Mouse (Mus musculus) embryonic facial prominence, embryonic 15.5 days (tissue): ENCODE results near the gene Usp47. TPM values are rescaled to one million over a fixed set of nuclear protein-coding genes. Genes with fewer than 3 reads are reported as not detected.
A peak's percentile ranks its signal among the peaks of the same experiment; 100 is the strongest.

ENCODE experiments used
- ATAC-seq: fragments of 200-750 bp; cut with Nextera tagmentation; 2 replicates; pipeline ENCODE4 v1.8.0; 2017; ENCODE audit warnings: low read depth, moderate TSS enrichment; ENCODE audit not compliant: insufficient number of reproducible peaks, low FRiP score, low TSS enrichment
- H3K27ac ChIP-seq: fragments of 300-500 bp; sonication (generic); replicated peaks from 2 replicates; pipeline ENCODE4 v1.5.1; 2015; ENCODE audit warnings: mild to moderate bottlenecking, inconsistent platforms
- H3K27me3 ChIP-seq: fragments of 300-500 bp; sonication (generic); 2 replicates; pipeline ENCODE4 v1.6.1; 2015; ENCODE audit warnings: inconsistent platforms
- H3K36me3 ChIP-seq: fragments of 300-500 bp; sonication (generic); 2 replicates; pipeline ENCODE4 v1.6.1; 2015; ENCODE audit warnings: mild to moderate bottlenecking, inconsistent platforms
- H3K4me1 ChIP-seq: fragments of 300-500 bp; sonication (generic); 2 replicates; pipeline ENCODE4 v1.6.1; 2015; ENCODE audit warnings: inconsistent platforms
- H3K4me2 ChIP-seq: fragments of 300-500 bp; sonication (generic); replicated peaks from 2 replicates; pipeline ENCODE4 v1.6.1; 2015; ENCODE audit warnings: mild to moderate bottlenecking, inconsistent platforms
- H3K4me3 ChIP-seq: fragments of 300-500 bp; sonication (generic); replicated peaks from 2 replicates; pipeline ENCODE4 v1.5.1; 2015; ENCODE audit warnings: mild to moderate bottlenecking, inconsistent platforms
- H3K9ac ChIP-seq: fragments of 300-500 bp; sonication (generic); 2 replicates; pipeline ENCODE4 v1.6.1; 2015; ENCODE audit warnings: inconsistent platforms
- H3K9me3 ChIP-seq: fragments of 300-500 bp; sonication (generic); replicated peaks from 2 replicates; pipeline ENCODE4 v1.6.1; 2016; ENCODE audit warnings: inconsistent platforms
- WGBS: fragments of 180-500 bp; shearing (Covaris S2); methylation state at CpG from one replicate; pipeline ENCODE4 v1.1.7; 2015; 5-methylcytosine and 5-hydroxymethylcytosine counted together
- polyA plus RNA-seq: library from polyadenylated mRNA; unstranded; fragments of >200 nt; fragmentation: Nextera tagmentation; extraction: Ambion mirVana; gene quantifications from 2 replicates; pipeline ENCODE4 v1.2.1, GENCODE M21; 2015

The Usp47 gene
- polyA plus RNA-seq, 1 experiment from 2014 or later = 60.3 TPM

- Histone ChIP-seq H3K9me3 (no peaks in the 10 kb centered on the region), H3K4me2 (no peak overlapping the region), H3K9ac (no peak overlapping the region), H3K4me1 (peaks cover 28% of the 10 kb centered on the region), H3K4me3 (no peak overlapping the region), H3K27ac (peak overlapping the region; percentile 61), H3K27me3 (no peaks in the 10 kb centered on the region), H3K36me3 (peaks cover 2% of the 10 kb centered on the region; the same call in 1 of the 2 replicates)
- WGBS = 63% methylated on average over 11 of the region's 11 CpGs
- ATAC-seq = no peak
These were observed 115.5 kb downstream of the Usp47 start for GRCm38 (mm10) chr7:112138509-112139405.

GRCm38 (mm10) chr7:112140725-112141124 is 117.4 kb downstream of the Usp47 start:
- H3K4me2 ChIP-seq = no peak overlapping the region
- H3K4me3 ChIP-seq = no peak overlapping the region
- ATAC-seq = no peak
- no peaks in the 10 kb centered on the region for H3K27me3 ChIP-seq
- no peak overlapping the region for H3K27ac ChIP-seq
- peaks cover 2% of the 10 kb centered on the region; the same call in 1 of the 2 replicates for H3K36me3 ChIP-seq
- WGBS = 90% methylated on average over 2 of the region's 2 CpGs
- H3K9me3 ChIP-seq = no peaks in the 10 kb centered on the region
- H3K9ac ChIP-seq = no peak overlapping the region
- H3K4me1 ChIP-seq = peaks cover 42% of the 10 kb centered on the region

- H3K9ac ChIP-seq = no peak overlapping the region
- peak; percentile 59 for ATAC-seq
- peaks cover 2% of the 10 kb centered on the region; the same call in 1 of the 2 replicates for H3K36me3 ChIP-seq
- no peaks in the 10 kb centered on the region for H3K9me3 ChIP-seq
- H3K4me2 ChIP-seq = no peak overlapping the region
- peak overlapping the region; percentile 72 for H3K27ac ChIP-seq
- H3K4me1 ChIP-seq = peaks cover 42% of the 10 kb centered on the region
- no peaks in the 10 kb centered on the region for H3K27me3 ChIP-seq
- no peak overlapping the region for H3K4me3 ChIP-seq
- WGBS = 26% methylated on average over 3 of the region's 3 CpGs
These were observed 119.3 kb downstream of the Usp47 start for GRCm38 (mm10) chr7:112142616-112143015.

- peaks cover 42% of the 10 kb centered on the region for H3K4me1 ChIP-seq
- ATAC-seq = no peak
- no peak overlapping the region for H3K4me2 ChIP-seq
- H3K9me3 ChIP-seq = no peaks in the 10 kb centered on the region
- H3K27ac ChIP-seq = peak overlapping the region; percentile 72
- no peak overlapping the region for H3K9ac ChIP-seq
- H3K27me3 ChIP-seq = no peaks in the 10 kb centered on the region
- peaks cover 2% of the 10 kb centered on the region; the same call in 1 of the 2 replicates for H3K36me3 ChIP-seq
- H3K4me3 ChIP-seq = no peak overlapping the region
- WGBS = 47% methylated on average over 7 of the region's 7 CpGs
These were observed 119.8 kb downstream of the Usp47 start for GRCm38 (mm10) chr7:112143090-112143500.

GRCm38 (mm10) chr7:112143978-112144377 is 120.7 kb downstream of the Usp47 start:
- Histone ChIP-seq H3K4me2 (no peak overlapping the region), H3K27ac (no peak overlapping the region; the same call in 1 of the 2 replicates), H3K36me3 (peaks cover 2% of the 10 kb centered on the region; the same call in 1 of the 2 replicates), H3K9ac (no peak overlapping the region), H3K4me3 (no peak overlapping the region), H3K9me3 (no peaks in the 10 kb centered on the region), H3K4me1 (peaks cover 36% of the 10 kb centered on the region), H3K27me3 (no peaks in the 10 kb centered on the region)
- ATAC-seq = no peak
- WGBS = 65% methylated on average over 4 of the region's 4 CpGs

- no peaks in the 10 kb centered on the region for H3K9me3 ChIP-seq
- ATAC-seq = 0 out of 2 replicates have a peak, but pooled peaks have one; percentile 43
- H3K27ac ChIP-seq = peak overlapping the region; percentile 63; the same call in 1 of the 2 replicates
- no peak overlapping the region for H3K4me3 ChIP-seq
- 24% methylated on average over 11 of the region's 11 CpGs for WGBS
- H3K9ac ChIP-seq = no peak overlapping the region
- no peaks in the 10 kb centered on the region for H3K27me3 ChIP-seq
- H3K4me1 ChIP-seq = peaks cover 33% of the 10 kb centered on the region
- H3K36me3 ChIP-seq = peaks cover 3% of the 10 kb centered on the region; the same call in 1 of the 2 replicates
- H3K4me2 ChIP-seq = no peak overlapping the region
These were observed 121.4 kb downstream of the Usp47 start for GRCm38 (mm10) chr7:112144646-112145179.

GRCm38 (mm10) chr7:112147979-112148378 is 124.7 kb downstream of the Usp47 start:
- no peaks in the 10 kb centered on the region for H3K9me3 ChIP-seq
- no peak overlapping the region for H3K4me2 ChIP-seq
- H3K27me3 ChIP-seq = no peaks in the 10 kb centered on the region
- H3K4me3 ChIP-seq = no peak overlapping the region
- no peak for ATAC-seq
- 68% methylated on average over 2 of the region's 2 CpGs for WGBS
- H3K36me3 ChIP-seq = peaks cover 11% of the 10 kb centered on the region; the same call in 1 of the 2 replicates
- no peak overlapping the region for H3K9ac ChIP-seq
- no peak overlapping the region for H3K27ac ChIP-seq
- peaks cover 22% of the 10 kb centered on the region for H3K4me1 ChIP-seq

GRCm38 (mm10) chr7:112149113-112149512 is 125.8 kb downstream of the Usp47 start:
- Histone ChIP-seq H3K4me1 (peaks cover 21% of the 10 kb centered on the region), H3K27me3 (no peaks in the 10 kb centered on the region), H3K9ac (no peak overlapping the region), H3K9me3 (no peaks in the 10 kb centered on the region), H3K4me2 (no peak overlapping the region), H3K27ac (no peak overlapping the region), H3K4me3 (no peak overlapping the region), H3K36me3 (peaks cover 11% of the 10 kb centered on the region; the same call in 1 of the 2 replicates)
- 84% methylated on average over 10 of the region's 10 CpGs for WGBS
- no peak for ATAC-seq

GRCm38 (mm10) chr7:112154445-112154844 is 131.1 kb downstream of the Usp47 start:
- Histone ChIP-seq H3K9me3 (no peaks in the 10 kb centered on the region), H3K4me3 (no peak overlapping the region), H3K4me1 (peaks cover 52% of the 10 kb centered on the region), H3K9ac (no peak overlapping the region), H3K4me2 (no peak overlapping the region), H3K27me3 (no peaks in the 10 kb centered on the region; the same call in 1 of the 2 replicates), H3K27ac (peak overlapping the region; percentile 52), H3K36me3 (peaks cover 11% of the 10 kb centered on the region; the same call in 1 of the 2 replicates)
- WGBS = 44% methylated on average over 4 of the region's 4 CpGs
- no peak for ATAC-seq

- peak overlapping the region; percentile 52 for H3K27ac ChIP-seq
- 0 out of 2 replicates have a peak overlapping the region, but pooled peaks have one; percentile 12 for H3K4me2 ChIP-seq
- WGBS = 6% methylated on average over 1 of the region's 1 CpGs
- H3K4me1 ChIP-seq = peaks cover 52% of the 10 kb centered on the region
- ATAC-seq = no peak
- no peaks in the 10 kb centered on the region for H3K9me3 ChIP-seq
- H3K4me3 ChIP-seq = no peak overlapping the region
- peaks cover 6% of the 10 kb centered on the region; the same call in 1 of the 2 replicates for H3K36me3 ChIP-seq
- no peak overlapping the region for H3K9ac ChIP-seq
- H3K27me3 ChIP-seq = no peaks in the 10 kb centered on the region; the same call in 1 of the 2 replicates
These were observed 131.9 kb downstream of the Usp47 start for GRCm38 (mm10) chr7:112155194-112155593.
